Mouse (Mus musculus) thymus, postnatal 0 days (tissue): ENCODE measurements around the gene Rsu1. TPM values are rescaled to one million over a fixed set of nuclear protein-coding genes. Genes with fewer than 3 reads are reported as not detected.
"Not testable (repeated sequence)": the region's sequence is repeated elsewhere in the genome, so short reads cannot be mapped to it uniquely, and the experiment has no call there.

Source experiments
- DNase-seq: peaks from one replicate; pipeline ENCODE4 v3.0.0-alpha.2; 2015; ENCODE audit warnings: low spot score
- polyA plus RNA-seq: library from polyadenylated mRNA; unstranded; fragments of >200 nt; fragmentation: Nextera tagmentation; extraction: Ambion mirVana; gene quantifications from 2 replicates; pipeline ENCODE4 v1.2.1, GENCODE M21; 2015

The Rsu1 gene
- polyA plus RNA-seq, 1 experiment from 2014 or later = 57.6 TPM

- DNase-seq = no peak
These were observed 45.2 kb downstream of the Rsu1 start for GRCm38 (mm10) chr2:13226031-13226430.

DNA sequence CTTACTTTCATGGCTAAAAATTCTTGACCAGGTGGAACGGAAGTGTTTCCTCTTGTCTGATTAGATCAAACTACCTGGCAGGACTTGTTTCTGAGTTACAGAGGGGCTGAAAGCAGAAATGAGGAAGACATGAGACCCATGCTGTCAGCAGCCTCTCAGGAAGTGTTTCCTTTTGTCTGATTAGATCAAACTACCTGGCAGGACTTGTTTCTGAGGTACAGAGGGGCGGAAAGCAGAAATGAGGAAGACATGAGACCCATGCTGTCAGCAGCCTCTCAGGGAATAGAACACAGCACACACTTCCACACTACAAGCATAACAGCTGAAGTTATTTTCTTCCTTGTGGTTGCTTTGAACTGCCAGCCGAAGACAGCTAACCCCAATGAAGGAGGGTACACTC lies 46.7 kb downstream of the Rsu1 start:
- DNase-seq = peak; percentile 70

- no peak for DNase-seq
These were observed 47.8 kb downstream of the Rsu1 start for GRCm38 (mm10) chr2:13223451-13223850.

GRCm38 (mm10) chr2:13220141-13220540 lies 51.1 kb downstream of the Rsu1 start:
- no peak for DNase-seq

DNA sequence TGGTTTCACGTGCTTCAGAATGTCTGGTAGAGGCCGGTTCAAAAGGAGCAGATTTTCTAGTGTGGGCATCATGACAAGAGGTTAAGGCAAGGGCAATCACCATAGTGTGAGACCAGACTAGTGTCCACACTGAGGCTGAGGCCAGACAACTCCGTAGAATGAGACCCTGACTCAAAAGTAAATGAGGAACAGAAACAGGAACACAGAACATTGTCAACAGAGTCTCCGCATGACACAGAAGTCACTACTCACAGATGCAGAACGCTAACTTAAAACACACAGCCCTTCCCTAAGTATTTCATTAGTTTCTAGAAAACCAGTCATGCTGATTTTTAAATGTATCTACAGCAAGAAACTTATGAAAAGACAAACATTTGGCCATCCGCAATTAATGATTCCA lies 53.1 kb downstream of the Rsu1 start:
- DNase-seq = no peak

- DNase-seq = no peak
These were observed 64.4 kb downstream of the Rsu1 start for GRCm38 (mm10) chr2:13206825-13207224.

DNA sequence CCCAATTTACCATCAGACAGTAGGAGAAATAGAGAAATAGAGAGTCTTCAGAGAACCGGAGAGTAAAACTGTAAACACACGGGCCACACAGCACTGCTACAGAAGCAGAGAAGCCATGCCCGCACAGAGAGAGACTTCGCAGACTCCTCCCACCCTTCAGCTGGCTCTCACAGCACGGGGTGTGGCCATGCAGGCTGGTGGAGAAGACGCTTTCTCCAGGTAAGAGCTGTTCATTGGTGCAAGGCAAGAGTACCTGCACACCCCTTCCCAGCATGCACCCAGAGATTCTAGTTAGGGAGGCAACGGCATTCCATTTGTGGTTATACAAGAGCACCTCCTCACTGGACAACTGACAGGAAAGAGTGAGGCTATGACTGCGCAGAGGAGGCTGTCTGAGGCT lies 64.8 kb downstream of the Rsu1 start:
- no peak for DNase-seq

DNA sequence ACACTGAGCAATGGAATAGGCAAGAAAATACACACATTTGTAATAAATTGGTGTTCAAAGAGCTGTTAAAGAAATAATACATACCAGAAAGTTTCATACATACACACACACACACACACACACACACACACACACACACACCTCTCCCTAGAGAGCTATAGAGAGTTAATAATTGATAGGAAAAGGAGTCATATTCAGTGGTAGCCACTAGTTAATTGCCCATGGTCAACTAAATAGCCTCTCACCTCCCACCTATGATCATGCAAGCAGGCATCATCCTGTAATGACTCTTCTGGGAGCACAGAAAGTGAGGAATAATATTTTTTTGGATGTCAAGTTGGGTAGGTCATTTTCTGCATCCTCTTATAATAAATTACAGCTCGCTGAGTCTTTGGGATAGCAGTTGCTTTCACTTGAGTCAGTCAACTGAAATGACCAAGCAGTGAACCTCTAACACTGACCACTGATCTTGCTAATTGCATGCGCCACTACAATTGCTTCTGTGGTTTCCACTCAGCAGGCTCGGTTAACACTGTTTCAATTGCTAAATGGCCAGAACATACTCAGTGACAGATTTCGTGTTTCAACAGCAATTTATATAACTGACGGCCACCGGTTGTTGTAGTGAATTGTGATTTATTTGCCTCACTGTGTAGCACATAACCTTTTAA lies 68.3 kb downstream of the Rsu1 start:
- DNase-seq = no peak

DNA sequence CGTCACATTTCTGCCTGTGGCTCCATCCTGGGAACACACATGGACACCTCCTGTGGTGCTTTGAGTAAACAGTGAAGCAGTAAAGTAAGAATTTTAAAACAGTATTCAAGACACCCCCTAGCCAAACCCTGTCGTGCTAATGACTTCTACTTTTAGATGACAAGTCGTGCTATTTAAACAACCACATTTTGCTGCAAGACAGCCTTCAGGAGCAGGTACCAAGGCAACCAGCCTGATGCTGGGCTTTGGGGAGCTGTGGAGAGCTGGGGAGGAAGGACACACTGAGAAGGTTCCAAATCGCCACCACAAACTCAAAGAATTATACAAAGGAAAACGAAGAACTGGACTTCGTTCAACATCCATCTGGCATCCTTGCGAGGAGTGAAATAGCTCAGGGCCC lies 71.5 kb downstream of the Rsu1 start:
- DNase-seq = no peak

GRCm38 (mm10) chr2:13199033-13199432 lies 72.2 kb downstream of the Rsu1 start:
- no peak for DNase-seq

DNA sequence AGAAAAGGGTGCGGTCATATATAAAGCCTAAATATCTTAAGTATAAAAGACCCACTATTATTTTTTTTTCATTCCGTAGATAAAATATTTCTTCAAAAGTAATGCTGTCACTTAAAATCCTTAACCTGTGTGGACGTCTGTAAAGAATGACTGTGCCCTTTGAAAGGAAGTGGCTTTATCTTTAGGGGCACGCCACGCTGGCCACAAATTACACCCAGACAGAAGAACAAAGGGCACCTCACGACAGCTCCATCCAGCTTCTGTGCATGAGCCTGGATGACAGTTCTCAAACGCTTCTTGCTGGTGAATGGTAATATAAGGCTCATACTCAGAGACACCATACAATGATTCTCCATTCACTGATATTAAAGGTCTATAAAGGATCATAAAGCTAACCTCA lies 75.7 kb downstream of the Rsu1 start:
- DNase-seq = no peak

DNA sequence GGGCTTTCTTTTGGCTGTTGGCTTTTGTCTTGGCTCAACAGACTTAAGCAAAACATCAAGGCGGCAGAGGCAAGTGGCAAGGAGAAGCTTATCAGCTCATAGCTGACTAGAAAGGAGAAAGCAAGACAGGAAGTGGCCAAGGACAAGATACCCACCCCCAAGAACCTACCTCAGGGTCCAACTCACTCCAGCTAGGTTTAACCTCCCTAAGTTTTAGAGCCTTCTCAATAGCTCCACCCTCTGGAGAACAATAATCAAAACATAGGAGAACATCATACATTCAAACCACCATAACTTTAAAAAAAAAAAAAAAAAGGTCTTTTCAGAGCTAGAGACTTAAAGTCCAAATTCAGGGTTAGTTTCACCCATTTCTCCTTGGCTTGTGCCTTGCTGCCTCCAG lies 79.1 kb downstream of the Rsu1 start:
- peak; percentile 3 for DNase-seq

DNA sequence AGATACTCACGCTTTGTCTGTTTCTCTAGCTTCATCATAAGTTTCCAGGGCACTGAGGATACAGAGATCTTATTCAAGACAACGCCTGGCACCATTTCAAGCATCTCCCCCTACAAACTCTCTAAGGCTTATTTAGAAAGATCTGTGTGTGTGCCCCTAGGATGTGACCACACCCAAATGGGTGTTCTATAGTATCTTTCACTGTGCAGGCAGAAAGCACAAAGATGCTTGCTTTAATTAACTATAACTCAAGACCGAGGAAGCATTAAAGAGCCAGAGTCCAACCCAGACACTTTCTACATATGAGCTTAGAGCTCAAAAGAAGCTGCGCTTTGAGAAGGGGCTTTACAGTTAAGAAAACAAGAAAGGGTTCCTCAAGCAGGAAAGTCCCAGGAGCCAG lies 80.4 kb downstream of the Rsu1 start:
- DNase-seq = no peak

GRCm38 (mm10) chr2:13188831-13189495 lies 82.3 kb downstream of the Rsu1 start:
- no peak for DNase-seq

- no peak for DNase-seq
These were observed 88.1 kb downstream of the Rsu1 start for GRCm38 (mm10) chr2:13183124-13183523.

DNA sequence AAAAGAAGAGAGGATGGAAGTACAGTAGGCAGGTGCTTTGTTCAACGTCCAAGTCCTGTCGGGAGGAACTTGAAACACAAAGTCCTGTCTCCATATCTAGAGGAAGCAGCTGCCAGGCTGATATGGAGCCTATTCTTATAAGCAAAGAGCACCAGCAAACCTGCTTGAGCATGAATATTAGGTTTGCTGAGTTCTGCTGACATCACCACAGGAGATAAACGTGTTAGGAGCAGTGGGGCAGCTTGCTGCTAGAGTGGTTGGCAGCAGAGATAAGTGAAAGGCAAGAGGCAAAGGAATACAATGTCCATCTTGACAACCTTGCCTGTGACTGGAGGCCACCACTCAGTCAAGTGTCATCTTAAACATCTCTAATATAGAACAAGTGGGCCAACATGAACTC lies 89.3 kb downstream of the Rsu1 start:
- not testable (repeated sequence) for DNase-seq

DNA sequence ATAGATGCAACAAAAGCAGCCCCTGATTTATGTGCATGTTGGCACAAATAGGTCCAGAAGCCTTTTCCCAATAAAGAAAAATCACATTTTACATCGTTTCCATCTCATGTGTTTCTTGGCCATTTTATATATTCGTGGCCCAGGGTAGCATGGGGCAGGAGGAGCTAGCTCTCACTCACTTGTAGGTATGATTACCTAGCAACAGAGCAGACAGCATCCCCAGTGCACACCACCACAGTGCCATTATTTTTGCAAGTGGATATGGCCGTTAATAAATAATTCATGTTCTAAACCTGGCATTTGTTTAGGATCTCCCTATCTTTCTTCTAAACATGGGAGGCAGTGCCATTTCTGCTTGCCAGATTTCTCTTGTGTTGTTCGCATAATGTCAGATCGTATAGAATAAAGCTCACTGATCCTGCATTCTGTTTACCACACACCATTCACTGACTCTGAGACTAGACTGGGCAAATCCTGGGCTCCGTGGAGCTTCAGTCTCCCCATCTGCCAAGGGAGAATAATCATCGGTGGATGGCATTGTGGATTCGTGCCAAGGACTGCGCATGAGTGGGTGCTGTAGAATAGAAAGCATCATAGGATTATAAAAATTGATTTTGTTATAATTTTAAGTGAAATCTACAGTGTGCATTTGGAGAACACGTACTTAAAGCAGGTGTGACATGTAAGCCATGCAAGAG lies 93.4 kb downstream of the Rsu1 start:
- no peak for DNase-seq

DNA sequence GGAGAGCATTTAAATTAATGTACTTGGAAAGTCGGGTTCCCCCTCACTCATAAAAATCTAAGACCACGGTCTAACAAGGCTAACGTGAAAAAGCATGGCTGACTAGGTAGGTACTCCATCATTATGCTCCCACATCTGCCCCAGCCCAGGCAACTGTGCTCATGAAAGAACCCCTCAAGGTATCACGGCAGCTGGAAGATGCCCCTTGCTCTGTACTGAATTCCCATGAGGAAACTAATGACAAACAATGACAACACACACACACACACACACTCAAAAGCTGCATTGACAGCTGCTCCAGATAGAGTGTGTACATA lies 95.0 kb downstream of the Rsu1 start:
- no peak for DNase-seq

- DNase-seq = no peak
These were observed 95.5 kb downstream of the Rsu1 start for GRCm38 (mm10) chr2:13175536-13176303.

DNA sequence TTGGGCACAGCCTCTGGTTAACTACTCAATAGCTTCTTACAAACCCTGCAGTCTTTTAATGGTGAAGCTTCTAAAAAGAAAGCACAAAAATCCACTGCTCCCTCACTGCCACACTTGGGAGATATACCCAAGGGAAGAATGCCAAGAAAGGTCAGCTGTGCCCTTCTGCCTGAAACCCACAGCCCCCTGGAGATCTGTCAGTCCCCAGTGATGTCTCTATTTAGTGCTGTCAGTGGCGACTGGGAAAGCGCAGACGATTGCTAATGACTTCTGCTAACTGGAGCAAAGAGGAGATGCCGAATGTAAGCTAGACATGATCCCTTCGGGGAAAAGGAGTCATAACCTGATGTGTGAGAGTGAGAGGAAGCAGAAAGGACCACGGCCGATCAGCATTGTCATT lies 96.8 kb downstream of the Rsu1 start:
- no peak for DNase-seq

DNA sequence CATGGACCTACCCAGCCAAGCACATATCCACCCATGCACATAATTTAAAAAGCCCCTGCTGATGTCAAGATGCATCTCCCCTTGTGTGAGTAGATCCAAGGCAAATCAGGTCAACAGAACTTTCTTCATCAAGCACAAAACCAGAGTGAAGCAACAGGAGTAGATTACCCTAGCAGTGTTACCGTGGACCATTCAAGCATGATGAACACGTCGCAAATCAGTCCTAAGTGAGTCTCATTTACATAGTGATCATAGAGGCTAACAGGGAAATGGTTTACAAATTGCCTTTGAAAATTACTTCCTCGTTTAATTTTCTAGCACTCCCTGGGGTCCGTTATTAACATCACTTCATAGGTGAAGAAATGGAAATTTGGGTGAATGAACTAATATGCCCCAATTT lies 100.6 kb downstream of the Rsu1 start:
- DNase-seq = no peak

GRCm38 (mm10) chr2:13169962-13170361 lies 101.3 kb downstream of the Rsu1 start:
- no peak for DNase-seq
